Mouse (Mus musculus) cerebellum, adult 11-12 months (tissue): Measurements from ENCODE around the gene Tubb3.

Source experiments
- DNase-seq: peaks from one replicate; pipeline ENCODE4 v3.0.0; 2022

Tubb3 gene

GRCm38 (mm10) chr8:123411246-123411645, at the start of gene Tubb3:
Gene Tubb3, plus strand, starts transcription at chr8:123411424.
- DNase-seq, result peak; percentile 96

GRCm38 (mm10) chr8:123373403-123374238, 37.6 kb upstream of the Tubb3 start, which contains the start of gene Tcf25:
Gene Tcf25, plus strand, starts transcription at chr8:123373753.
- DNase-seq, result peak; percentile 98

GRCm38 (mm10) chr8:123374239-123374578, 37.0 kb upstream of the Tubb3 start:
- peak; percentile 91 for DNase-seq

GRCm38 (mm10) chr8:123375701-123376100, 35.5 kb upstream of the Tubb3 start:
- DNase-seq, result no peak

- DNase-seq, result no peak
Observed at GRCm38 (mm10) chr8:123376106-123376505, 35.1 kb upstream of the Tubb3 start.

- DNase-seq, result no peak
Observed at GRCm38 (mm10) chr8:123381711-123382110, 29.5 kb upstream of the Tubb3 start.

GRCm38 (mm10) chr8:123382516-123382915, 28.7 kb upstream of the Tubb3 start:
- DNase-seq, result no peak

- DNase-seq, result no peak
Observed at GRCm38 (mm10) chr8:123384883-123385540, 26.2 kb upstream of the Tubb3 start.

- DNase-seq, result no peak
Observed at GRCm38 (mm10) chr8:123387041-123387440, 24.2 kb upstream of the Tubb3 start.

- DNase-seq, result no peak
Observed at GRCm38 (mm10) chr8:123387801-123388200, 23.4 kb upstream of the Tubb3 start.

- DNase-seq, result peak; percentile 75
Observed at GRCm38 (mm10) chr8:123389026-123389425, 22.2 kb upstream of the Tubb3 start.

GRCm38 (mm10) chr8:123398308-123398707, 12.9 kb upstream of the Tubb3 start:
- DNase-seq, result no peak

GRCm38 (mm10) chr8:123401936-123402335, 9.3 kb upstream of the Tubb3 start:
- DNase-seq, result no peak

- no peak for DNase-seq
Observed at GRCm38 (mm10) chr8:123402730-123403326, 8.4 kb upstream of the Tubb3 start.

GRCm38 (mm10) chr8:123404521-123404920, 6.7 kb upstream of the Tubb3 start:
- DNase-seq, result no peak

GRCm38 (mm10) chr8:123406786-123407185, 4.4 kb upstream of the Tubb3 start, which contains the start of gene Mc1r:
Gene Mc1r, plus strand, starts transcription at chr8:123407107.
- peak; percentile 68 for DNase-seq

- DNase-seq, result no peak
Observed at GRCm38 (mm10) chr8:123407612-123408011, 3.6 kb upstream of the Tubb3 start.

- DNase-seq, result no peak
Observed at GRCm38 (mm10) chr8:123408586-123409544, 2.4 kb upstream of the Tubb3 start.

GRCm38 (mm10) chr8:123410049-123410587, 1.1 kb upstream of the Tubb3 start:
- DNase-seq, result peak; percentile 72

GRCm38 (mm10) chr8:123410788-123411187, 436 bp upstream of the Tubb3 start:
- no peak for DNase-seq

GRCm38 (mm10) chr8:123411781-123412327, 630 bp downstream of the Tubb3 start:
- DNase-seq, result peak; percentile 73
